Mouse (Mus musculus) forebrain, embryonic 12.5 days (tissue): ENCODE measurements around the gene Clec5a. TPM values are rescaled to one million over a fixed set of nuclear protein-coding genes. Genes with fewer than 3 reads are reported as not detected.
"Not testable (repeated sequence)": the region's sequence is repeated elsewhere in the genome, so short reads cannot be mapped to it uniquely, and the experiment has no call there.

Source experiments
- ATAC-seq: fragments of 200-750 bp; cut with Nextera tagmentation; 2 replicates; pipeline ENCODE4 v1.8.0; 2017; ENCODE audit warnings: moderate TSS enrichment; ENCODE audit not compliant: low FRiP score
- H3K27ac ChIP-seq: fragments of 300-500 bp; sonication (generic); 2 replicates; pipeline ENCODE4 v1.5.1; 2016; ENCODE audit warnings: mild to moderate bottlenecking
- H3K27me3 ChIP-seq: fragments of 300-500 bp; sonication (generic); 2 replicates; pipeline ENCODE4 v1.6.1; 2016; ENCODE audit warnings: mild to moderate bottlenecking
- H3K36me3 ChIP-seq: fragments of 300-500 bp; sonication (generic); replicated peaks from 2 replicates; pipeline ENCODE4 v1.6.1; 2016; ENCODE audit warnings: mild to moderate bottlenecking
- H3K4me1 ChIP-seq: fragments of 300-500 bp; sonication (generic); 2 replicates; pipeline ENCODE4 v1.6.1; 2016
- H3K4me2 ChIP-seq: fragments of 300-500 bp; sonication (generic); 2 replicates; pipeline ENCODE4 v1.6.1; 2016; ENCODE audit warnings: mild to moderate bottlenecking, moderate library complexity
- H3K4me3 ChIP-seq: fragments of 300-500 bp; sonication (generic); replicated peaks from 2 replicates; pipeline ENCODE4 v1.5.1; 2016; ENCODE audit warnings: mild to moderate bottlenecking
- H3K9ac ChIP-seq: fragments of 300-500 bp; sonication (generic); 2 replicates; pipeline ENCODE4 v1.6.1; 2016; ENCODE audit warnings: mild to moderate bottlenecking
- H3K9me3 ChIP-seq: fragments of 300-500 bp; sonication (generic); 2 replicates; pipeline ENCODE4 v1.6.1; 2016
- WGBS: fragments of 180-500 bp; shearing (Covaris S2); methylation state at CpG from one replicate; pipeline ENCODE4 v1.1.7; 2016; 5-methylcytosine and 5-hydroxymethylcytosine counted together
- polyA plus RNA-seq: library from polyadenylated mRNA; unstranded; fragments of >200 nt; fragmentation: Nextera tagmentation; extraction: Ambion mirVana; gene quantifications from 2 replicates; pipeline ENCODE4 v1.2.1, GENCODE M21; 2016

The Clec5a gene
- 0.29 and 0.52 TPM in 2 replicates for polyA plus RNA-seq

DNA sequence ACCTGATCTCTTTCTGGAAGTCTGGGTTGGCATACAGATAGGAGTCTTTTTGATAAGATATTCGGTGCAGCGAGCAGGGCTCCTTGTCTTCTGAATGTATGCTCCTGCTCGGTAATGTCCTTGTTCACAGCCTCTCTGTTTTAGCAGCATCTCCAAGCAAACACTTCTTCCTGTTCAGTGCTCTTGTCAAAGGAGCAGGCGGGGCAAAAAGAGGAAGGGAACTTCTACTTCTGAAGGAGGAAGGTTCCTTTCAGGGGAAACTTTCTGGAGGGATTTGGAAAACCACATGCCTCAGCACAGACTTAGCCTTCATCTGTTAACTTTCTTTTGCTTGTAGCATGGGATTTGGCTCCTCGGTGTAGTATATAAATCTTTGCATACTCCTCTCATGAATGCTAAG, at the start of gene Clec5a:
Clec5a (minus strand) TSS at position 177 of the 400 bp plus-strand sequence.
- Histone ChIP-seq H3K27me3 (no peaks in the 10 kb centered on the region), H3K9me3 (no peaks in the 10 kb centered on the region), H3K36me3 (no peaks in the 10 kb centered on the region), H3K4me1 (no peaks in the 10 kb centered on the region), H3K27ac (no peak within 1 kb of the TSS), H3K9ac (no peak within 1 kb of the TSS), H3K4me3 (no peak within 1 kb of the TSS), H3K4me2 (no peak within 1 kb of the TSS)
- no peak for ATAC-seq
- 87% methylated on average over 5 of the region's 5 CpGs for WGBS

DNA sequence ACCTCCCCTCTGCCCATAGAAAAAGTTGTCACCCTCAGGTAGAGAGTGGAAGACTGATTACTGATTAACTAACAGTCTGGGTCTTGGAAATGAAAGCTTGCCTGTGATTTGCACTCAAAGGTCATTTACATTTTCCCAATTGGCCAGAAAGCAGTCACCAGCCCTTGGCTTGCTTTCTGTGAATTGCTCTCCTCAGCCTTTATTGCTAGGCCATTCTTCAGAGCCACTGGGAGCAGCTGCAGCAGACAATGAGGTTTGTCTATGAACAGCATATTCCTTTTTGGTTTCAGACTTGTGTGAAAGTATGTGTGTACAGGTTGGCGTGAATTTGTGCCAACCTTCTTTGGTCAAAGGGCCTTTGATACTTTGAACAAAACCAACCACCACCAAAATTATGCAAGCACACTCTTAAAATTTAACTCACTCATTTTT, 49.0 kb upstream of the Clec5a start:
- Histone ChIP-seq H3K9me3 (no peaks in the 10 kb centered on the region), H3K27me3 (no peaks in the 10 kb centered on the region), H3K4me3 (no peak overlapping the region), H3K4me2 (no peak overlapping the region), H3K4me1 (no peaks in the 10 kb centered on the region), H3K27ac (no peak overlapping the region), H3K9ac (no peak overlapping the region), H3K36me3 (no peaks in the 10 kb centered on the region)
- WGBS, result 50% methylated on average over 1 of the region's 1 CpGs
- ATAC-seq, result no peak

DNA sequence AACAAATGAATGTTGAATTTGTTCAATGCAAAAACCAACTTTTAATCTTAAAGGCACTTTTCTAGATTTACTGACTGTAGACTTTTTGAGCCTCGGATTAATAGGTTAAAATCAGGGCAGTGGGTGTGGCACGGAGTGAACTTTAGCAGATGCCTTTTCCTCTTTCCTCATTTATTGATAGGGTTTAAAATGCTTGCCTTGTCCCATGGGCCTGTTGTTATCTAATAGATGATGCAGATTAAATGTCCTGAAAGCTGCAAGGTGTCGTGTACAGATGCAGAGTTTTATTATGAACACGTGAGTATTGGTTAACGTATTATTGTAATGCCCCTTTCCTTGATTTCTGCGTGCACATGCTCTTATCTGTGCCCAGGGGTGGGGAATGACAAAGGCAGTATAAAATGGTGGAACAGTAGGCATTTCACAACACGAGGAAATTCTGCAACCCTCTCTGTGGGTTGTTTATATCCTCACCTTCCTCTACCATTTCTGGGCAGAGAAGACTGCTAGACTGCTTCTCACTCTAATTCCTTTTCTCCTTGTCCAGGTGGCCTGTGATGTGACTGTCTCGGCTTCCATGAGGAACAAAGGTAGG, 42.9 kb upstream of the Clec5a start, which contains the start of gene Mgam:
Mgam (plus strand) TSS at position 426 of the 595 bp plus-strand sequence.
- Histone ChIP-seq H3K27me3 (no peaks in the 10 kb centered on the region), H3K9me3 (no peaks in the 10 kb centered on the region), H3K27ac (no peak within 1 kb of the TSS), H3K4me3 (no peak within 1 kb of the TSS), H3K4me1 (no peaks in the 10 kb centered on the region), H3K36me3 (no peaks in the 10 kb centered on the region), H3K9ac (no peak within 1 kb of the TSS), H3K4me2 (no peak within 1 kb of the TSS)
- no peak for ATAC-seq
- 82% methylated on average over 8 of the region's 8 CpGs for WGBS

DNA sequence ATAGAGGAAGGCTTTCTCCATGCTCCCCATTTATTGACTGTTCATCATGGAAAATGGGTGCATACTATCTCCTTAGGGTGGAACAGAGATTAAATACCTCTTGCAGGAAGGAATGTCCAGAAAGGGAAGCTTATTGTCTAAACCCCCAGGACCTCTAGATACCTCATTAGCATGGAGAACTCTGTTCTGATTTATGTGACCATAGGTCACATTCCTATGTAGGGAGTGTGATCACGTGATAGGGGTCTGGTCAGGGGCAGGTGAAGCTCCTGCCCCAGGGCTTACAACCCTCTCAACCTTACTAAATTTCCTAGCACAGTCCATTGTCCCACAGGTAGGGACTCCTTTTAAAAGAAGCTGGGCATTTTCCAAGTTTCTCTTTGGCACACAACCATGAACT, 40.5 kb upstream of the Clec5a start:
- no peak overlapping the region for H3K27ac ChIP-seq
- H3K4me2 ChIP-seq, result no peak overlapping the region
- no peaks in the 10 kb centered on the region for H3K27me3 ChIP-seq
- H3K4me3 ChIP-seq, result no peak overlapping the region
- H3K9ac ChIP-seq, result no peak overlapping the region
- H3K9me3 ChIP-seq, result no peaks in the 10 kb centered on the region
- no peak for ATAC-seq
- no peaks in the 10 kb centered on the region for H3K36me3 ChIP-seq
- WGBS, result 65% methylated on average over 1 of the region's 1 CpGs
- no peaks in the 10 kb centered on the region for H3K4me1 ChIP-seq

GRCm38 (mm10) chr6:40617965-40618364, 32.3 kb upstream of the Clec5a start:
- no peaks in the 10 kb centered on the region for H3K9me3 ChIP-seq
- H3K36me3 ChIP-seq, result no peaks in the 10 kb centered on the region
- H3K4me1 ChIP-seq, result no peaks in the 10 kb centered on the region
- no peak overlapping the region for H3K27ac ChIP-seq
- H3K4me2 ChIP-seq, result no peak overlapping the region
- no peak overlapping the region for H3K9ac ChIP-seq
- WGBS, result 22% methylated on average over 2 of the region's 2 CpGs
- no peaks in the 10 kb centered on the region for H3K27me3 ChIP-seq
- ATAC-seq, result 0 out of 2 replicates have a peak, but pooled peaks have one; percentile 60
- no peak overlapping the region for H3K4me3 ChIP-seq

DNA sequence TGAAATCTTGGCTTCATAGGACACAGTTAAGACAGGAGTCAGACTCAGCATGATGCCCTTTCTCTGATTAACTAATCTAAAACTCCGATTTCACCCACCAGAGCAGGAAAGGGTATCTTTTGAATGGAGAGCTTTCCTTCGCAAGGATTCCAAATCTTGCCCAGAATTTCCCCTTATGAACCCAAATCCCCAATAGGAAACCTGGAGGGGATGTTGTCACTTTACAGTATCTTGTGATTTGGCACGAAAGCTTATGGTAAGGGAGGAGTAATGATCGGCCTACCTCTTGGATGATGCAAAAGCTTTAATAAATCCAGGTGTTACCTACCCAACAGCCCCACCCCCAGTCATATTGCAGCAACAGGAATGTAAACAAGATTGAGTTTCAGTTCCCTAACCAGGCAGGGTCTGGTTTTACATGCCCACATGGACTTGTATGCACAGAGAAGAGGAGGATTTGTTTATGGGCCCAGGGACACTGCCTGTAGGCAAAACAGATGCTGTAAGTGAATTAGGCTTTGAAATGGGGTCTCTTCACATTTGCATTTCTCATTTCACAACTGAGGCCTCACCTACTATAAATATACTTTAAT, 27.7 kb upstream of the Clec5a start, which contains the start of gene Tas2r138:
Tas2r138 (minus strand) TSS at position 51 of the 593 bp plus-strand sequence.
- 87% methylated on average over 4 of the region's 4 CpGs for WGBS
- Histone ChIP-seq H3K27ac (no peak within 1 kb of the TSS), H3K36me3 (no peaks in the 10 kb centered on the region), H3K27me3 (no peaks in the 10 kb centered on the region), H3K9ac (no peak within 1 kb of the TSS), H3K9me3 (no peaks in the 10 kb centered on the region), H3K4me3 (no peak within 1 kb of the TSS), H3K4me1 (no peaks in the 10 kb centered on the region), H3K4me2 (no peak within 1 kb of the TSS)
- ATAC-seq, result no peak

DNA sequence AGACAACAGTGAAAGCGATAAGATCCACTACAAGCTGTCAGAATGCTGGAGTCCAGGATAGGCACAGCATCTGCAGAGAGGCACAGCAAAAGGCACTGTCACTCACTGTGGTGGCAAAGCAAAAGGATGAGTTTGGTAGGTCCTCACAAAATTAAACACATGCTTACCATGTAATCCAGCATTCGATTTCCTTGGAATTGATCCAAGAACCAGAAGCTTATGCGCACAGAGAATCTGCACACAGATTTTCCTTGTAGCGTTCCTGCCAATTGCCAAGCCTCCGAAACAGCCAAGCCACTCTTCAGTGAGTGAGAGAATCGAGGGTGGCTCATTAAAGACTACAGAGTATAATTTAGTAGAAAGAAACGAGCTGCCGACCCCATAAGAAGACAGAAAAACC, 24.6 kb upstream of the Clec5a start:
- WGBS, result 84% methylated on average over 8 of the region's 8 CpGs
- no peak for ATAC-seq
- H3K36me3 ChIP-seq, result no peaks in the 10 kb centered on the region
- H3K4me3 ChIP-seq, result no peak overlapping the region
- no peak overlapping the region for H3K27ac ChIP-seq
- no peak overlapping the region for H3K4me2 ChIP-seq
- no peaks in the 10 kb centered on the region for H3K9me3 ChIP-seq
- no peak overlapping the region for H3K9ac ChIP-seq
- no peaks in the 10 kb centered on the region for H3K4me1 ChIP-seq
- no peaks in the 10 kb centered on the region for H3K27me3 ChIP-seq

DNA sequence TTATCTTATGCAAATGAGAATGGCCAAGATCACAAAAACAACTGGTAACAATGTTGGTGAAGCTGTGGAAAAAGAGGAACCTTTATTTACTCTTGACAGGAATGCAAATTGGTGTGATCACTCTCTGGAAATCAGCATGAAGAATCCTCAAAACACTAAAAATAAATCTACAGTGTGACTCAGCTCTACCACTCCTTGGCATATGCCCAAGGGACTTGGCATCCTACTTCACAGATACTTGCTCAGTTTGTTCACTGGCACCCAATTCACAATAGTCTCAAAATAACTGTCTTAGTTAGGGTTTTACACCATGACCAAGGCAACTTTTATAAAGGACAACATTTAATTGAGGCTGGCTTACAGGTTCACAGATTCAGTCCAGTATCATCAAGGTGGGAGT, 21.8 kb upstream of the Clec5a start:
- H3K4me1 ChIP-seq, result no peaks in the 10 kb centered on the region
- no peak for ATAC-seq
- H3K4me2 ChIP-seq, result no peak overlapping the region
- H3K27me3 ChIP-seq, result no peaks in the 10 kb centered on the region
- no peaks in the 10 kb centered on the region for H3K36me3 ChIP-seq
- no peaks in the 10 kb centered on the region for H3K9me3 ChIP-seq
- H3K9ac ChIP-seq, result no peak overlapping the region
- no peak overlapping the region for H3K4me3 ChIP-seq
- H3K27ac ChIP-seq, result no peak overlapping the region

GRCm38 (mm10) chr6:40598546-40598945, 12.9 kb upstream of the Clec5a start:
- H3K4me3 ChIP-seq, H3K4me1 ChIP-seq, H3K4me2 ChIP-seq, H3K9me3 ChIP-seq, H3K9ac ChIP-seq, H3K27ac ChIP-seq, H3K27me3 ChIP-seq, ATAC-seq, H3K36me3 ChIP-seq: not testable (repeated sequence)
- WGBS, result 29% methylated on average over 4 of the region's 4 CpGs

DNA sequence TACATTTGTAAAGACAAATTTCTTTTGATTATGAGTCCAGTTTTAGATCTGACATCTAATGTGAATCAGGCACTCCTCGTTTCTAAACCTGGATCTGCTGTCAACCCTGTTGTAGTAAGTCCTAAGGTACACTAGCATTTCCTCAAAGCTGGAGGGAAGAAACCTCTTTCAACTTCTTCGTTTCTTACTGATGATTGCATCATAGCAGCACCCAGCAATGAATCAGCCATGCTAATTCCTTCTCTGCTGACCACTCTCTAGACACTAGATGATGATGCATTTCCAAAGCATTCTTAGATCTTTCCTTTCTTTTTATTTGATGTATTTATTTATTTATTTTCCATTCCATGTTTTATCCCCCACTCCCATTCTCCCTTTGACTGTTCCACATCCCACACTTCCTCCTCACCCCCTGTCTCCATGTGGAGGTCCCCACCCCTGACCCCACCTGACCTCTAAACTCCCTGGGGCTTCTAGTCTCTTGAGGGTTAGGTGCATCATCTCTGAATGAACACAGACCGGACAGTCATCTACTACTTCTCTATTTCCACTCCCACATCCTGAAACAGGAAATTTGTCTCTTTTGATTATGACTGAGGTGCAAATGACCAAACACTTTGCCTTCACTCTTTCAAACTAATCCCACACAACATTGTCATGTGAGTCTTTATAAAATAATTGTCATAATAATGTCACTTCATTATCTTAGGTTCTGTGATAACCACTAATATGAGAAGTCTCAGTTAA, 9.4 kb upstream of the Clec5a start:
- Histone ChIP-seq H3K36me3 (no peaks in the 10 kb centered on the region), H3K9ac (no peak overlapping the region), H3K4me3 (no peak overlapping the region), H3K9me3 (no peaks in the 10 kb centered on the region), H3K4me1 (no peaks in the 10 kb centered on the region), H3K27ac (no peak overlapping the region), H3K27me3 (no peaks in the 10 kb centered on the region), H3K4me2 (no peak overlapping the region)
- 76% methylated on average over 3 of the region's 3 CpGs for WGBS
- ATAC-seq, result no peak

DNA sequence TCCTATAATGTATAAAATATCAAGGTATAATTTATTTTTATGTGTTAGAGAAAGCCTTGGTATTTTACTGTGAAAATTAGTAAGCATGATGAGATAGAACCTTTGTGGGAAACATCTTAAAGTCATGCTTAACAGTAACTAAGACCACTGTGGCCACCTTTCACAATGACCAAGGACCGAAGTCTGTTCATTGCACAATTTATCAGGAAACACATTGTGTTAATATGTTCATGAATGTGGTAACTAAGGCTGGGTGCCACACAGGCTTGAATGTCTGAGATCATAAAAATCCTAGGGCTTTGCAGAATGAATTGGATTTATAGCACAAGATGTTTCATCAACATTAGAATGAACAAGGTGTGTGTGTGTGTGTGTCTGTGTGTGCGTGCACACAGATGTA, 2.7 kb upstream of the Clec5a start:
- Histone ChIP-seq H3K27me3 (no peaks in the 10 kb centered on the region), H3K4me1 (no peaks in the 10 kb centered on the region), H3K27ac (no peak overlapping the region), H3K9me3 (no peaks in the 10 kb centered on the region), H3K36me3 (no peaks in the 10 kb centered on the region), H3K4me2 (no peak overlapping the region), H3K9ac (no peak overlapping the region), H3K4me3 (no peak overlapping the region)
- 95% methylated on average over 2 of the region's 2 CpGs for WGBS
- no peak for ATAC-seq

DNA sequence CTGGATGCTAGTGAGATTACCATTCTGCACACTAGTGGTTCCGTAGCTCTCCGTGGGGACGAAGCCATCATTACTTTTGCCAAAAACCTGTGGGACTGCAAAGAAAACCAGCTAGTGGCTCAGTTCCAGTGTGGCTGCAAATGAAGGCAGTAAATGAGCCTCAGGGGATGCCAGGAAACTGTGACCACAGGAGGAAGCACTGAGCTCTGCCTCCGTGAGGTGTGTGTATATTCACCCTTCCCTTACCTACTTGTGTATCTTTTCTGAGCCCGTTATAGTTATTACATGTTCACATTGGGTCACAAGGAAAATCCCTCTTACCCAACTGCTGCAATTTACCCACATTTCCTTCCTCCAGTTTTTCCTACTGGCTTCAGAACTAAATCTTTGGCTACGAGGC, 1.3 kb downstream of the Clec5a start:
- Histone ChIP-seq H3K36me3 (no peaks in the 10 kb centered on the region), H3K4me2 (no peak overlapping the region), H3K4me3 (no peak overlapping the region), H3K9me3 (no peaks in the 10 kb centered on the region), H3K4me1 (no peaks in the 10 kb centered on the region), H3K27ac (no peak overlapping the region), H3K9ac (no peak overlapping the region), H3K27me3 (no peaks in the 10 kb centered on the region)
- WGBS, result 88% methylated on average over 6 of the region's 6 CpGs
- no peak for ATAC-seq

DNA sequence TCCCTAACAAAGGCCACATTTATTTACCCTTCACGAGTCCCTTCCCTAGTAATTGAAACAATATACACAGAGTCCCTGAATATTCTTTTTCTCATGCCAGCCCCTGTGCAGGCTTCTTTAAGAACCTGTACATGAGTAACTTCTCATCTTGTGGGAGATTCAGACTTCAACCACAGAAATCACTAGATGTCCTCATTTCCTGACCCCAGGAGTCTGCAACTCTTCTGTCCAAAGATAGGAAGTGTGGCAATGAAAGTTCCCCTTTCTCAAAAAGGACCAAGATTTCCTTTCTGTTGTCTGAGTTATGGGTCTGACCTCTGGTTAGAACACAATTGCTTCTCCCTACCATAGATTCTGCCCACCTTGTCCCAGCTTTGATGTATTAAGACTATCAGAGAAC, 9.3 kb downstream of the Clec5a start:
- H3K27ac ChIP-seq, result no peak overlapping the region
- H3K9me3 ChIP-seq, result no peaks in the 10 kb centered on the region
- no peaks in the 10 kb centered on the region for H3K4me1 ChIP-seq
- H3K36me3 ChIP-seq, result no peaks in the 10 kb centered on the region
- ATAC-seq, result no peak
- no peaks in the 10 kb centered on the region for H3K27me3 ChIP-seq
- WGBS, result 74% methylated on average over 1 of the region's 1 CpGs
- H3K9ac ChIP-seq, result no peak overlapping the region
- no peak overlapping the region for H3K4me2 ChIP-seq
- H3K4me3 ChIP-seq, result no peak overlapping the region
